Mouse (Mus musculus) lung, embryonic 15.5 days (tissue): ENCODE measurements around the gene Sept9. TPM values are rescaled to one million over a fixed set of nuclear protein-coding genes. Genes with fewer than 3 reads are reported as not detected.
A peak's percentile ranks its signal among the peaks of the same experiment; 100 is the strongest.

Experiments
- ATAC-seq: fragments of 200-750 bp; cut with Nextera tagmentation; 2 replicates; pipeline ENCODE4 v1.8.0; 2017; ENCODE audit warnings: moderate number of reproducible peaks, borderline replicate concordance; ENCODE audit not compliant: low FRiP score, low TSS enrichment; ENCODE audit errors: extremely low read depth
- H3K27ac ChIP-seq: fragments of 300-500 bp; sonication (generic); 2 replicates; pipeline ENCODE4 v1.5.1; 2015; ENCODE audit warnings: moderate library complexity, mild to moderate bottlenecking, inconsistent platforms
- H3K27me3 ChIP-seq: fragments of 300-500 bp; sonication (generic); 2 replicates; pipeline ENCODE4 v1.6.1; 2015; ENCODE audit warnings: inconsistent platforms
- H3K36me3 ChIP-seq: fragments of 300-500 bp; sonication (generic); 2 replicates; pipeline ENCODE4 v1.6.1; 2015; ENCODE audit warnings: inconsistent platforms
- H3K4me1 ChIP-seq: fragments of 300-500 bp; sonication (generic); 2 replicates; pipeline ENCODE4 v1.6.1; 2015; ENCODE audit warnings: inconsistent platforms
- H3K4me2 ChIP-seq: fragments of 300-500 bp; sonication (generic); 2 replicates; pipeline ENCODE4 v1.6.1; 2015; ENCODE audit warnings: inconsistent platforms, mild to moderate bottlenecking, moderate library complexity
- H3K4me3 ChIP-seq: fragments of 300-500 bp; sonication (generic); 2 replicates; pipeline ENCODE4 v1.5.1; 2015; ENCODE audit warnings: mild to moderate bottlenecking, inconsistent platforms
- H3K9ac ChIP-seq: fragments of 300-500 bp; sonication (generic); 2 replicates; pipeline ENCODE4 v1.6.1; 2015; ENCODE audit warnings: inconsistent platforms
- H3K9me3 ChIP-seq: fragments of 300-500 bp; sonication (generic); 2 replicates; pipeline ENCODE4 v1.6.1; 2016; ENCODE audit warnings: inconsistent platforms
- WGBS: fragments of 180-500 bp; shearing (Covaris S2); methylation state at CpG from one replicate; pipeline ENCODE4 v1.1.7; 2015; 5-methylcytosine and 5-hydroxymethylcytosine counted together
- polyA plus RNA-seq: library from polyadenylated mRNA; unstranded; fragments of >200 nt; fragmentation: Nextera tagmentation; extraction: Ambion mirVana; gene quantifications from 2 replicates; pipeline ENCODE4 v1.2.1, GENCODE M21; 2015

The Sept9 gene
- polyA plus RNA-seq, 1 experiment from 2014 or later: 145 TPM

DNA sequence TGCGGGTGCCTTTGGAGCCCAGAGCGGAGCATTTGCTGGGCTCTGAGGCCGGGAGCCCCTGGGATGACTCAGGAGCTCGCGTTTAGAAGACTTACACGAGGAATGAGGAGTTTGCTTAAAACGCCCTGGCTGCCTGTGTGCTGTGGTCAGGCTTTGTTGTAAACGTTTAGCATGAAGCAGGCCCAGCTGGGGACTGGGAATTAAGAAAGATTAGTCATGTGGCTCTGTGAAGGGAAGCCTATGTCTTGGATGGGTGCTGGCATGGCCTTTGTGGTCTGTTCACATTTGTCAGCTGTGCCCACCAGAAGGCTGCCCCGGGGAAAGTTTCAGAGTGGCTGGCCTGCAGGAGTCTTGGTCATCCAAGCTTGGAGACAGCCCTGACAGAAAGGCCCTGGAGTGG lies 61.2 kb downstream of the Sept9 start:
- ATAC-seq: no peak
- Histone ChIP-seq H3K9ac (no peak overlapping the region), H3K9me3 (no peaks in the 10 kb centered on the region), H3K27me3 (no peaks in the 10 kb centered on the region), H3K4me1 (peaks cover 38% of the 10 kb centered on the region), H3K27ac (no peak overlapping the region), H3K4me3 (no peak overlapping the region), H3K4me2 (no peak overlapping the region), H3K36me3 (no peaks in the 10 kb centered on the region)
- WGBS: 59% methylated on average over 9 of the region's 9 CpGs

DNA sequence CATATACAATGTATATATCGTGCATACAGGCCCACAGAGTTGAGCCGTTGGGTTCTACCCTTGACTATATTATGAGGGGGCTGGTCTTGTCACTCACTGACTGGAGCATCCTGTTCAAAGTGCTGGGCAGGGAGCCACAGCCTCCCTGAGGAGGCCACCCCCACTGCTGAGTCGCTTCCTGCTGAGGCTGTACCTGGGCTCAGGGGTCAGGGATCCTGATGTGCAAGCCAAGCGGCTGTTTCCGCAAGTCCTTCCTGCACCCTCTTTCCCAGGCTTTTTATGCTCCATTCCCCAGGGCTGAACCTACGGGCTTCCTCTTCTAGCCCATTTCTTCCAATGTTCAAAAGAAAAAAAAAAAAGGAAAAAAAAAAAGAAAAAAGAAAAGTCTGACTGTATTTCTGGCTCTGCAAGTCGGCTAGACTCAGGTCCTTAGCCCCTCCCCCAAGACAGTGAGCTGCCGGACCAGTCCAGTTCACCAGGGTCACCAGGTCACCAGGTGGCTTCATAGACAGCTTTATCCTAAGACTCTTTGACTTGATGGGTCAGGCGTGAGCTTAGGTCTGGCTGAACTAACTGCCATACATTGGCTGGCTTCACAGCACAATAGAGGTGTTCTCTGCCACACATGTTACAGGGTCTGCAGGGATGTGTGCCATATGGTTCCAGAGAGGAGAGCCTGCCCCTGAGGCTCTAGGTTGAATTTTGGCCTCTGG lies 63.8 kb downstream of the Sept9 start:
- Histone ChIP-seq H3K27me3 (no peaks in the 10 kb centered on the region), H3K9ac (no peak overlapping the region), H3K4me3 (no peak overlapping the region), H3K4me1 (peaks cover 54% of the 10 kb centered on the region), H3K4me2 (no peak overlapping the region), H3K27ac (peak overlapping the region; percentile 58; the same call in 1 of the 2 replicates), H3K36me3 (no peaks in the 10 kb centered on the region), H3K9me3 (no peaks in the 10 kb centered on the region)
- no peak for ATAC-seq
- WGBS: 50% methylated on average over 9 of the region's 9 CpGs

DNA sequence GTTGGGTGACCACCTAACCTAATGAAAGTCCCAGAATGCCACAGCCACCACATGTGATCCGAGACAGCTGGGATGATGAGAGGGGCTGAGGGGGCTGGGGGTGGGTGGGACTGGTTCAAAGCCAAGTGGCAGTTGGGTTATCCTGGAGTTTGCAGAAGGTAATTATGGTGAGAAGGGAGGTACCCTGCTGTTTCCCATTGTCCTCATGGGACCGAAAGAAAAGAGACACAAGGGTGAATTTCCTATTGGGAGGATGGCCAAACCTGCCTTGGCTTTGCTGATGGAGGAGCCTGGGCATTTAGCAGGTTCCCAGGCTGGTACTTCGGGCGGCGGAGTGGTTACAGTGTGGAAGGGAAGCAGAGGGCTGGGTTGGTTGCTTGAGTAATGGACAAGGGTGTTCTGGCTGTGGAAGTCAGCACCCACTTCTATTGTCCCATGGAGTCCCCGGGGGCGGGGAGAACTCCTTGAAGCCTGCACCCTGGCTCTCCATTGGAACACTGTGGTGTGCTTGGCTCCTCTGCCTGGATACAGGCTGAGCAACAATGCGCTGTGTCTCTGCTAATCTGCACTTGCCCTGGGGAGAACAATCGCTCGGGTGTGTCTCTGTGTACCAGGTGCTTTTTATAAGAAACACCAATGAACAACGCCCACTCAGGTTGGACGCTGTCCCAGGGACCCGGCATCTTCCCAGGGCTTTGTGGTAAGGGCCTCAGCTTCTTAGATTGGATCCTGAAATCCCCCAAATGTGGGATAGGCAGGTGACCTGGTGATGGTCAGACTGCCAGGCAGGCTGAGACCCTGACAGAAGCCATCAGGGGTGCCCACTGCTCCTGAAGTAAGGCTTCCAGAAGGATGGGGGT lies 64.9 kb downstream of the Sept9 start:
- Histone ChIP-seq H3K27ac (peak overlapping the region; percentile 94), H3K9ac (peak overlapping the region; percentile 3; the same call in 1 of the 2 replicates), H3K4me2 (peak overlapping the region; percentile 74; the same call in 1 of the 2 replicates), H3K4me1 (peaks cover 65% of the 10 kb centered on the region), H3K4me3 (no peak overlapping the region), H3K9me3 (no peaks in the 10 kb centered on the region), H3K36me3 (no peaks in the 10 kb centered on the region), H3K27me3 (no peaks in the 10 kb centered on the region)
- WGBS: 61% methylated on average over 13 of the region's 13 CpGs
- ATAC-seq: no peak

DNA sequence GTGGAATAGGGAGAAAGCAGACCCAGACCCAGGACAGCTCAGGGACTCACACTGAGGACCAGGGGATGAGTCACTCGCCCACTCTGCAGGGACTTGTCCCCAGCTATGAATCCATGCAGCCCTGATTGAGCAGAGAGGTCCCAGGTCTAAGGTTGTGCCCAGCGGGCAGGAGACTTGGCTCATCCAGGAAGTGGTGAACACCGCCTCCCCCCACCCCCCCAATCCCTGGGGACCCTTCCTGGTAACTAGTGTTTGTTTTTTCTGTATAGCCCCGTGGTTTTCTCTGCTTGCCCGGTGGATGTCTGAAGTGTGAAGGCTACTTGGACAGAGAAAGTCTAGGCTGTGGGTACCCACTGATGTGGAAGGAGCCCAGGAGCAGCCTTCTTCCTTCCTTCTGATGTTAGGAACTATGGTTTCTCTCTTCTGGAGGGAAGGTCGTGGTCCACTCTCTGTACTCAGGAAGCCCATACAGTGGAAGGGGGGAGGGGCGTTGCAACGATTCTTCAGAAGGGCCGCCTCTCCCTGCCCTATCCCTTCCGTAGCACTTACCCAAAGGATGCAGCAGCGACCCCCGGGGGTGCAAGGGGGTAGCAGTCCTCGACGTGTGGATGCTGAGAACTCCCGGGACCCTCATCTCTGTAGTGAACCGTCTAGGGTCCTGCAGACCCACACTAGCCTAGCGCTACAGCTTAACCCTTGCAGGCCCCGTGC lies 66.0 kb downstream of the Sept9 start:
- peak; percentile 77 for ATAC-seq
- H3K27me3 ChIP-seq: no peaks in the 10 kb centered on the region
- H3K9ac ChIP-seq: peak overlapping the region; percentile 59
- peaks cover 73% of the 10 kb centered on the region for H3K4me1 ChIP-seq
- H3K4me3 ChIP-seq: peak overlapping the region; percentile 75
- H3K9me3 ChIP-seq: no peaks in the 10 kb centered on the region
- 3% methylated on average over 18 of the region's 18 CpGs for WGBS
- peak overlapping the region; percentile 74 for H3K4me2 ChIP-seq
- H3K27ac ChIP-seq: peak overlapping the region; percentile 94
- no peaks in the 10 kb centered on the region for H3K36me3 ChIP-seq

DNA sequence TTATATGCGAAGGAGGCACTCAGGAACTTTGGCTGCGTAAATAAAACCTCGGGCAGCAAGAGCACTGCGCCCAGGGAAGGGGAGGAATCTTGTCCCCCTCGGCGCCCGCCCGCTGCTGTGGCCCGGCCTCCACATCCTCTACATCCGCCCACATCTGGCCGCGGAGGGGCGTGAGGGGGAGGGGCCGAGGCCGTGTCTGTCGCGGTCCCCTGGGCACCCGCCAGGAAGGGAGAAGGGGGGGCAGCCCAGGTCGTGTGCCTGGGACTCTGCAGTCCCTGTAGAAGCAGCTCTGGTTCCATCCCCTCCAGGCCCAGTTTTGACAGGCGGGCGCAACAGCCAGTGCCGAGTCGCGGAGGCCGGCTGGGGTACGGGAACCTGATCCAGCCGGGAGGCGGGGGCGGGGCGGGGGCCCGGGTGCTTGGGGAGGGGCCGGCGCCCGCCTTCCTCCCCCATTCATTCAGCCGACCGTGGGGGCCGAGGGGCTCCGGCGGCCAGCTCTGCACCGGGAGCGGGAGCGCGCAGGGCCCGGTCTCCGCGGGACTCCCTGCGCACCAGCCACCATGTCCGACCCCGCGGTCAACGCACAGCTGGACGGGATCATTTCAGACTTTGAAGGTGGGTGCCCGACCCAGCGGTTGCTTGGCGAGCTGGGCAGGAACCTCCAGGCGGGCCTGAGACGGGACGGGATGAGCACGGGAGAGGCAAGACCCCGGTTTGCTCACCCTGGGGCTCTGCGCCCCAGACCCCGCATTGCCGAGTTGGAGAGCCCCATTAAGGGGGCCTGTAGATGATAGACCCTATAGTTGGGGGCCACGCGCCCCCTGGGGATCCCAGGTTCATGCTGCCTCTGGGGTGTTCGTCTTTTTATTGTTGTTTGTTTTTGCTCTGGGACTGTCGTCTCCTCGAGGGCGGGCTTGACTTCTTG lies 66.8 kb downstream of the Sept9 start:
- ATAC-seq: peak; percentile 91
- Histone ChIP-seq H3K9ac (peak overlapping the region; percentile 59), H3K4me1 (peaks cover 78% of the 10 kb centered on the region), H3K4me3 (peak overlapping the region; percentile 75), H3K27ac (peak overlapping the region; percentile 94), H3K36me3 (no peaks in the 10 kb centered on the region), H3K9me3 (no peaks in the 10 kb centered on the region), H3K4me2 (peak overlapping the region; percentile 74), H3K27me3 (no peaks in the 10 kb centered on the region)
- under 1% methylated on average over 68 of the region's 69 CpGs for WGBS

DNA sequence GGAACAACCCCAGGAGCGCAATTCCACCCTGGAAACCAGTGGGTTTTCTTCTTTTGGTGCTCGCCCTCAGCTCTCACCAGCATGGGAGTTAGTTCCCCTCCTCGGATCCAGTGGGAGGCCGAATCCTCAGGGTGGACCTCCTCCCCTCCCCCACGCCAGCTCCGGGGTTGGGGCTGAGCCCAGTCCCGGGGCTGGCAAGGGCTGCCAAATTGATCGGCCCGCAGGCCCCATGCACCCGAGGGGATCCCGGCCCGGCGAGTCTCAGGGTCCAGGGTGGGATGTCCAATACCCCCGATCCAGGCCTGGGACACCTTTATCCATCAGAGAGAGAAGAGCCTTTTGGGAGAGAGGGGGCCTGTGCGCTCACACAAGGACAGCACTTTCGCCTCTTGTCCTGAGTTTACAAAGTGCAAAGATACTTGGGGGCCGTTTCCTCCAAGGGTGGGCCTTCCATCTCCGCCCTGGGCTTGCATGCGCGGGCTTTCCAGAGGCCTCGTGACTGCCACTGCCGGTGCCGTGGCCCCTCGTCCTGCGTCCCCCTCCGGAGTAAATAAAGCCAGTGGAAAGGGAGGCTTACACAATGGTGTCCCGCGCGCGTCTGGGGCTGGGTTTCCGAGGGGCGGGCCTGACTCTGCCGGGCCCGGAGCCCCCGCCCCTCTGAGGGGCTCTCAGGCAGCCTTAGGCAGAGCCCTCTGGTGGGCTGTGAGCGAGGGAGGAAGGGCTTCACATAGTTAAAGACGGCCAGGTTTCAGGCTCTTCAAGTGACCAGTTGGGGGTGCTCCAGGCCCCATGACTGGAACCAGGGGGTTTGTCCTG lies 67.7 kb downstream of the Sept9 start:
- Histone ChIP-seq H3K4me2 (peak overlapping the region; percentile 74), H3K27me3 (no peaks in the 10 kb centered on the region), H3K36me3 (no peaks in the 10 kb centered on the region), H3K4me3 (peak overlapping the region; percentile 75), H3K27ac (peak overlapping the region; percentile 94), H3K4me1 (peaks cover 85% of the 10 kb centered on the region), H3K9ac (peak overlapping the region; percentile 59), H3K9me3 (no peaks in the 10 kb centered on the region)
- WGBS: 1% methylated on average over 37 of the region's 37 CpGs
- ATAC-seq: peak; percentile 51

DNA sequence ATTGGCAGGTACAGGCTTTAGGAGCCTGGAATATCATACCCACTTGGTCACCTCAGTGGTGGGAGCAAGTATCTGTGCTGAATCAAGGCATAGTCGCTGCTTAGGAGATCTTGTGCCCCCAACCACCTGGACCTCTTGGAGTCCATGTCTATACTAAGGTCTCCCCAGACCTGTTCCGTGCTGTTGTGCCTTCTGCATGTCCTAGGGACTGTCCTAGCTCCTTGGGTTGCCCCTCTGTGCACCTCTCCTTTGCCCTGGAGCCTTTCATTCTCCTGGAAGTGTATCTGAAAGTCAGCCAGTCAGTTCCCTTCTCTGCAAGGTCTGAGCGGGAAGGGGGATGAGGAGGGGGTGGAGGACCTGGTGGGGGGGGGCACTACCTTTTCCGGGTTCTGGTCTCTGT lies 68.4 kb downstream of the Sept9 start:
- Histone ChIP-seq H3K27ac (peak overlapping the region; percentile 94), H3K4me3 (peak overlapping the region; percentile 75), H3K4me1 (peaks cover 92% of the 10 kb centered on the region), H3K4me2 (peak overlapping the region; percentile 74), H3K36me3 (no peaks in the 10 kb centered on the region), H3K9ac (no peak overlapping the region), H3K9me3 (no peaks in the 10 kb centered on the region), H3K27me3 (no peaks in the 10 kb centered on the region)
- WGBS: 13% methylated on average over 4 of the region's 4 CpGs
- no peak for ATAC-seq

DNA sequence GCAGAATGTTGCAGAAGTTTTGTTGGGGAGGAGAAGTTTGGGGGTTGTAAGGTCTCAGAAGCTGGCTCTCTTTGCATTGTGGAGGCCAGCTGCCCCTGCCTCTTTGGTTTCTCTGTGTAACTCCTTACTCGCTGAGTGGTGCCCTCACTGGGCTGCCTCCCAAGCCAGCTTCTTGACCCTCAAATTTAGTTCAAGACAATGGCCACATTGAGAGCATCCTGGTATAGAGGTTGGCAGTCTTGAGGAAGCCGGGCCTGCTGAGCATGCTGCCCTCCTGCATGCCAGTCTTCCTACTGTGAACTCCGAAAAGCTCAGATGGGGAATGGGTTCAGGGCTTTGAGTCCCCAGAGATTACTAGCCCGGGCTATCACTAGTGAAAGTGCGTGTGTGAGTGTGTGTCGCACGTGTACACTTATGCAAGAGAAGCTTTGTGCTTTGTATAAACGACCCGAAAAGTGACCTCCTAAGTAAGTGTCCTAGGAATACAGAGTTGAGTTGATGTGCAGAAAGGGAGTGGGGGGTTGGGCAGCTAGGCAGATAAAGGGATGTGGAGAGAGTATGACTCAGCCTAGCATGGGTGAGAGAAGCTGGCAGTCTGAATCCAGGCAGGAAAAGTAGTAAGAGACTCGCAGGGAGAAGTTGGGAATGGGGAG lies 69.0 kb downstream of the Sept9 start:
- peak overlapping the region; percentile 75 for H3K4me3 ChIP-seq
- no peaks in the 10 kb centered on the region for H3K36me3 ChIP-seq
- no peaks in the 10 kb centered on the region for H3K9me3 ChIP-seq
- peak overlapping the region; percentile 94 for H3K27ac ChIP-seq
- H3K4me2 ChIP-seq: peak overlapping the region; percentile 74
- H3K4me1 ChIP-seq: peaks cover 92% of the 10 kb centered on the region
- 22% methylated on average over 10 of the region's 10 CpGs for WGBS
- H3K9ac ChIP-seq: 0 out of 2 replicates have a peak overlapping the region, but pooled peaks have one; percentile 17
- no peak for ATAC-seq
- H3K27me3 ChIP-seq: no peaks in the 10 kb centered on the region

DNA sequence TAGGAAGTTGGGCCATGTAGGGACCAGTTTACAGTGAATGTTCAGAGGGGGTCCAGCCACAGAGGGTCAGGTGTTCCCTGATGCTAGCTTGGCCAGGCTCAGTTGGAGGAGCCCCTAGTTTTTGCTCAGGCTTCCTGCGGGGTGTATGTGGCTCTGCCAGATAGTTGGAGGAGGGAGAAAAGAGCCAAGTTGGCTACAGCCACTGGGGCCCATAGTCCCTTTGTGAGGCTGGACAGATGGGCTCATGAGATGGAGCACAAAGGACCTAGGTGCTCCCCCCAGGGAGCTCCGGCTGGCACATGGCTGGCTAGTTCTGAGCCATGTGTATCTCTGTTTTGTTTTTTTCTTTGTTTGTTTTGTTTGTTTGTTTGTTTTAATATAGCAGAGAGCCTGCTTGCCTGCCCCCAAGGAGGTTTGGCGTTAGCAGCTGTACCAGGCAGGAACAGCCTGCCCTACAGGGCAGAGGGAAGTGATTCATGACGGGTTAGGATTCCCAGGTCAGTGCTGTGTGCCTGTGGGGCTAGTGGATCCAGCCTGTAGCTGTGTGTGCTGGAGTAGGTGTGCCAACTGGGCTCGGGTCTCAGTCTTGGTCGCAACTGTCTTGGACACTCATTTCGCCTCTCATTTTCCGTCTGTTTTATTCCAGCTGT lies 69.7 kb downstream of the Sept9 start:
- Histone ChIP-seq H3K4me2 (peak overlapping the region; percentile 74; the same call in 1 of the 2 replicates), H3K9ac (0 out of 2 replicates have a peak overlapping the region, but pooled peaks have one; percentile 17), H3K27ac (peak overlapping the region; percentile 94; the same call in 1 of the 2 replicates), H3K4me3 (no peak overlapping the region), H3K36me3 (no peaks in the 10 kb centered on the region), H3K9me3 (no peaks in the 10 kb centered on the region), H3K4me1 (peaks cover 92% of the 10 kb centered on the region), H3K27me3 (no peaks in the 10 kb centered on the region)
- ATAC-seq: no peak
- 53% methylated on average over 8 of the region's 8 CpGs for WGBS
